Mouse (Mus musculus): Measurements from ENCODE around the gene Kif3a.

DNA sequence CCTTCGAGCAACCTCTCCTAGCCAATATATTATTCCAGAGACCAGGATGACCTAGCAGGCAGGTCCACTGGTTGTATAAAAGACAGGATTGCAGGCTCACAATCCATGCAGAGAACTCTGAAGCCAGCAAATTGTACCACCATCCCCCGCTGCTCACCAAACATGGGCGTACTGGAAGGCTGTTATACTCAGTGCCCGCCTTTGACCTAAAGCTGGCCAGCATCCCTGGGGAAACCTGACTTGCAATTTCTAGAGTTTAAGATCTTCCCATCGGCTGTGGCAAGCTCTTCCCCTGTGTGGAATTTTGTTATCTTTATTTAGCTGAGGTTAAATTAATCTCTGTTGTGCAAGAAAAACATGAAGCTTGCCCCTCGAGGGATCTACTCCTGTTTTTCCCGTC, 24.2 kb upstream of the Kif3a start:
- TF ChIP-seq POLR2A (IDR thresholded peaks at IDR 0.05; ENCODE audit: borderline replicate concordance, control insufficient read depth, low read depth, low read length) (no peak), CTCF (IDR thresholded peaks at IDR 0.05; ENCODE audit: control insufficient read depth, insufficient read depth, low read length) (no peak)

Measured in bone marrow, adult 2 months (tissue).